Mouse (Mus musculus) common myeloid progenitor, adult 5-6 weeks (primary cell): Measurements from ENCODE around the gene Unc93a. TPM values are rescaled to one million over a fixed set of nuclear protein-coding genes. Genes with fewer than 3 reads are reported as not detected.
"Not testable (repeated sequence)": the region's sequence is repeated elsewhere in the genome, so short reads cannot be mapped to it uniquely, and the experiment has no call there.

Experiments used
- ATAC-seq: replicated peaks from 2 replicates; pipeline ENCODE4 v1.8.0; 2016; ENCODE audit warnings: low read depth, mild to moderate bottlenecking, moderate TSS enrichment, inconsistent platforms; ENCODE audit not compliant: poor library complexity, severe bottlenecking
- total RNA-seq: library from RNA; stranded (forward); fragments of 200-1000, 187-1606 nt; gene quantifications from 2 replicates; pipeline ENCODE4 v1.2.3, GENCODE M21; 2017

Gene Unc93a
- not detected in 2 replicates for total RNA-seq

GRCm38 (mm10) chr17:13131710-13132109 lies at the start of gene Unc93a:
Gene Unc93a (minus strand): TSS chr17:13131810.
- not testable (repeated sequence) for ATAC-seq

DNA sequence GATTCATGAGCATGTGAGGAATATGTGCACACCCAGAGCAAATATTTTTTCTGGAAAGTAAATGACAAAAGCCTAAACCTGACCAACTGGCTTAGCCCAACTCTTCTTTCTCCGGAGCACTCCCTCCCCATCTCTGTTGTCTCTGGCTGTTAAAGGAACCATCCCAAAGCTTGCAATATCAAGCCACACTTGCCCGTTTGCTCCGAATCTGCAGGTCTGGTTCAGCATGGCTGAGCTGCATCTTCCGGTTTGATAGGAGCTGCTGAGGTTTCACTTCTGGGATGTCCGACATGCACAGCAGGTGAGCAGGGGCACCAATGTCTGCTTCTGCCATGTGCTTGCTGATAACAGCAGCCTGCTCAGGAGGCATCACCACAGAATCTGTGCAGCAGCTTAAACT lies 48.9 kb upstream of the Unc93a start:
- ATAC-seq: not testable (repeated sequence)

GRCm38 (mm10) chr17:13179021-13179420 lies 47.4 kb upstream of the Unc93a start:
- ATAC-seq: not testable (repeated sequence)

DNA sequence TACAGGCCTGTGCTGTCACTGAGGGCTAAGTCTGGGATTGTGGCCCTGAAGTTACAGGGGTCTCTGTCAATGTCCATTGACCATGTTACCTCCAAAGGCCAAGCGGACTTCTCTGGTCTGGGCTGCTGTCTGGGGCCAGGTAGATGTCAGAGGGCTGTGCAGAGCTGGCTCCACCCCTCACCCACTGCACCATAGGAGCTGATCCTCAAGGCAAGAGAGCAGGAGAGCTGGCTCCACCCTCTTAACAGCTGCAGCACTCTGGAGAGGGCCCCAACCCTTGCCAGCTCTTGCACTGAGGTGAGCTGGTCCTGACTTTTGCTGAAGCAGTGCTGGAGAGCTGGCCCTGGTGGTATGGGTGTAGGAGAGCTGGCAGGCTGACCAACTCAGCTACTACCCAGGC lies 46.2 kb upstream of the Unc93a start:
- not testable (repeated sequence) for ATAC-seq

GRCm38 (mm10) chr17:13175609-13176008 lies 44.0 kb upstream of the Unc93a start:
- ATAC-seq: peak; percentile 60

DNA sequence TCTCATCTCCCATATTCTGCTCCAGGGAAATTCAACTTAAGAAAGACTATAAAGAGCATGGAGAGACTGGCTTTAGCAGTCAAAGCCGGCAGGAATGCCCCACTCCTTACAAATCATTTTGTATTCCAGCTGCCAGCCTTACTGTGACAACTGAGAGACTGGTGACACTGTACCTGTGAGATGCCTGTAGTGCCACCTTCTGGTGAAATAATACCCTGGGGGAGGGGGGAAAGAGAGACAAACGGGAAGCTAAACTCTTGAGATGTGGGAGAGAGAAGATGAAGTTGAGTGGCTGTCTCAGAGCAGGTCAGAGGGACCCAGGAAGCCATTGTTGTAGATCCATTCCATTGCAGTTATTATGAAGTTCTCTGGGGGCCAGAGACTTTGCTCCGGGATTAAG lies 42.4 kb upstream of the Unc93a start:
- peak; percentile 68 for ATAC-seq

- peak; percentile 90 for ATAC-seq
Observed at GRCm38 (mm10) chr17:13173578-13173977, 42.0 kb upstream of the Unc93a start.

DNA sequence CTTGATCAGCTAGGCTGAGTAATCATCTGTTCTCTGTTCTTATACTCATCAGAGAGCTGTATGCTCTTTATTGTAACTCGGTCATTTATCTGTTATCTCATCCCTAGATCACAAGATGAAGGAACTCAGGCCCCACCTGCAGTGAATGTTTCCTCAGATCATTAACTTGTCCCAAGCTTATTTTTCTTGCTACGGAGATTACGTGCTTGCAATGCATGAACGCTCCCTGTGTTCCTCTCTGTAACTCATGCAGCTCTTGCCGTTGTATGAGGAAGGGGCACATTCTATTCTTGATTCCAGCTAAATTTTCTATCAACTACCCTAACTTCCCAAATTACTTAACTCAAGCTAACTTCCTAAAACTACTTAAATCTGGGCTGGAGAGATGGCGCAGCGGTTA lies 14.5 kb upstream of the Unc93a start:
- ATAC-seq: not testable (repeated sequence)

GRCm38 (mm10) chr17:13144580-13145215 lies 13.1 kb upstream of the Unc93a start:
- ATAC-seq: peak; percentile 74

GRCm38 (mm10) chr17:13142665-13143064 lies 11.1 kb upstream of the Unc93a start:
- peak; percentile 64 for ATAC-seq

DNA sequence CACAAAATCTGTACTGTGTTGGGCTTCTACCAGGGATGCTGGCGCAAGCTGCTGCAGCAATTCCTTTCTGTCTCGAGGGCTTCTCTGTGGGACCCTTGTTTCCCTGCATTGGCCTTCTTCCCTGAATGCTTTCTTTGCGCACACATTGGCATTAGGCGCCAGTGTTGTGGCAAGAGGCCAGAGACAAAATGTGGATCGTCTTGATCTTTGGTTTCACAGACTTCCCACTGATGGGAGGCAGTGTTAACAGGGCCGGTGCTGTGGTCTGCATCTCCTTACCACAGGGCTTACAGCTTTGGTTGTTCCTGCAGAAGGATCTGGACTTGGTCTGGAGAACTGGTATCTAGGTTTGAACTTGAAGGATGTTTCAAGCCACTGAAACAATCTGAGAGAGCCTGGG lies 3.7 kb upstream of the Unc93a start:
- ATAC-seq: not testable (repeated sequence)

DNA sequence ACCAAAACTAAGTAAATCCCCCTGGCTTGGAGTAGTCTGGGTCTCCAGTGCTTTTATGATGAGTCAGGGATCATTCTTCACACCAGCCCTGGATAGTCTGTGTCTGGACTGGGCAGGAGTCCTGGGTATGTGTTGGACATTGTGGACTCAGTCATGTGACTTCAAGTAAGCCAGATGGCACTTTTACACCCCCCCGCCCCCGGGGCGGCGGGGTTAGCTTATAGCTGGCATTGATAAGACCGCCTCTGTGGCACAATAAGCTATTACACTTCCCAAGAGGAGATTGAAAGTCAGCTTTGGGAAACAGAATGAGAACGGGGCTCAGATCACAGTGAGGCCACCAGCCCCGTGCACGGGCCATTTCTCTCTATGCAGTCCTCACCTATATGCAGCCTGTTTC lies 742 bp upstream of the Unc93a start:
- ATAC-seq: not testable (repeated sequence)

GRCm38 (mm10) chr17:13129737-13130465 lies 1.7 kb downstream of the Unc93a start:
- ATAC-seq: not testable (repeated sequence)

GRCm38 (mm10) chr17:13129324-13129723 lies 2.3 kb downstream of the Unc93a start:
- ATAC-seq: not testable (repeated sequence)

DNA sequence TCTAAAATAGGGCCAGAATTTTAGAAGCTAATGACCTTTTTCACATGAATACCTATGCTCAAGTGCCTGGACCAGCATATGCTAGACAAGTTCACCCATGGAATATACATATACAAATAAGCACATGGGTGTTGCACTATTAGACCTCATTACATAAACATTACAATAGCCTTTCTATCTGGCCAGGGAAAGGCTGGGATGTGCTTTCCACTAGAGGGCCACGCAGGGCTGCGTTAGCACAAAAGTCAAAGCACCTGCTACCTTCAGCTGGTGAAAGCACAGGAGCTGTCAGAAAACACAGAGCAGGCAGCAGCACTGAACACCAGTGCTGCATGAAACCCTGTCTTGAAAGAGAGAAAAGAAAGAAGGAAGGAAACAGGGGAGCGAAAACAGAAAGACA lies 7.4 kb downstream of the Unc93a start:
- ATAC-seq: peak; percentile 33; the same call in 1 of the 2 replicates

DNA sequence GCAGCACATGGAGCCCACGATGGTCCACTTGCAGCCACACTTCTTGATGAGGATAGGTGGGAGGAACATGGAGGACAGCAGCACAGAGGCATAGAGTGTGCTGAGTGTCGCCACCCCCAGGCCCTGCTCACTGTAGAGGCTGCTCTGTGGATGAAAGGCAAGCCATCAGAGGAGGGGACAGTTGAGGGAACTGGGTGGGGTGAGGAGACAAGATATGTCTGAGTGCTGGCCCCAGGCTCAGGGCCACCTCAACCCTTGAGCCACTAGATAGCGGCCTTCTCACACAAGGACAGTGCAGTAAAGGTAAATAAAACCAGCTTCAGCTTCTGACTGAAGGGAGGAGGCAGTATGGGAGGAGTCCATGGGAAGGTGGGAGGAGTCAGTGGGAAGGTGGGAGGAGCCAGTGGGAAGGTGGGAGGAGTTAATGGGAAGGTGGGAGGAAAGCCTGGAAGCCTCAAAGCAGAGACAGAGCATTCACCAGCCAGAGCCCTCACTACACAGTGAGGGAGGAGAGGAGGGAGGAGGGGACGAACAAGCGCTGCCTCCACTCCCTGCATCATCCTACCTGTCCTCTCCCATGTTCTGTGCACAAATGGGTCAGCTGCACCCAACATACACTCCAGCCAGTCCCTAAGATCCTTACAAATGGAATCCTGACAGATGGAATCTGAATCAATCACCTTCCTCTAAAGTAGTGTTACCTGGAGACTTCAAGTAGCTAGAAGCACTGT lies 8.1 kb downstream of the Unc93a start:
- not testable (repeated sequence) for ATAC-seq

GRCm38 (mm10) chr17:13112504-13113291 lies 18.9 kb downstream of the Unc93a start:
- not testable (repeated sequence) for ATAC-seq

GRCm38 (mm10) chr17:13106563-13106962 lies 25.0 kb downstream of the Unc93a start:
- not testable (repeated sequence) for ATAC-seq

DNA sequence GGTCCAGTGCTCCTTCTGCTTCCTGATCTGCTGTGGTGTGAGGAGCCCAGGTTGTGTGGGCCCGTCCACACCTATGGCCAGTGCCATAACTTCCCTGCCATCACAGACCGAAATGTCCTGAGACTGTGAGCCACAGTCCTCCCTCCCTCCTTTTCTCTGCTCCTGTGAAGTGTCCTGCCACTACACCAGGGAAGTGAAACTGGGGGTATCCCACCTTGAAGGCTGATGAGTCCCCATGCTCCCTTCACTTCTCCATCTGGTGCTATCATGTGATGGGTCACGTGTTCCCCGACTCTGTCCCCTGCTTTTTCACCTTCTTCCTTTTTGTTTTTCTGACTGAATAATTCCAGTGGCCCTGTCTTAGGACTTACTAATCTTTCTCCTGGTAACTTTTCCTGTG lies 38.6 kb downstream of the Unc93a start:
- peak; percentile 54; the same call in 1 of the 2 replicates for ATAC-seq
